Mouse (Mus musculus) MEL-GATA-1-ER (cell line): ENCODE results near the gene Ccdc137.

Source experiments
- DNase-seq: peaks from one replicate; pipeline ENCODE4 v3.0.0-alpha.2; 2012; ENCODE audit warnings: low read depth; ENCODE audit errors: extremely low read depth

The Ccdc137 gene

DNA sequence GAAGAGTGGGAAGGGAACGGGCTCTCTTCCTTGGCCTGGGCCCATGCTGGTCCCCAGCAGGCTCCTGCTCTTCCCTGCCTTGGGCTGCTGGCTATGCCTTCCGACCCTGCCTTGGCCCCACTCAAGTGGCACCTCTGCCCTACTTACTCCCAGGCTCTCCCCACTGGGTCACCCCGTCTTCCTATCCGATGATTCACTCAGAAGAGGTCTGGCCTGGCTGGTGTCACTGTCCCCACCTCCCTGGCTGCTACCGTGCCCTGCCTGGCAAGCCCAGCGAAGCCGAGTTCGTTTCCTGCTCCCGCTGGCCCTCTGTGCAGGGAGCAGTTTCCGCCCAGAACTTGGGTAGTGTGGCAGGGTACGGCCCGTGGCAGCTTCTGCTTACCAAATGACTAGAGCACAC is 40.3 kb downstream of the Ccdc137 start:
- DNase-seq, result no peak

GRCm38 (mm10) chr11:120498891-120499290 is 41.0 kb downstream of the Ccdc137 start:
- DNase-seq, result no peak

DNA sequence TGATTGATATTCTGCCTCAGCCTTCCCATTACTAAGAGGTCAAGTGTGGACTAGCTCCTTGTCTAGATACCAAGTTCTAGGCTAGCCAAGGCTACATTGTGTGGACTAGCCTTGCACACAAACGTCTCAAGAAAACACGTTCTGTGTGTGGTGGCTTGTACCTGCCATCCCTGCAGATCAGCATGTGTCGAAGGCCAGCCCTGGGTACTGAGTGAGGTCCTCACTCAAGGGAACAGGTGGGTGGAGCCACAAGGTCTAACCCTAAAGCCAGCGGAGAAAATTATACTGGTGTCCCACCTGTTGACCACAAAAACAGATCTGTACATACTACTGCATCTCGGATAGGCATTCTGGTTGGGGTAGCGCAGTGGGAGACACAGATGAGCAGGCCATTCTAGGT is 42.0 kb downstream of the Ccdc137 start:
- DNase-seq, result no peak

GRCm38 (mm10) chr11:120500357-120500756 is 42.4 kb downstream of the Ccdc137 start:
- no peak for DNase-seq

DNA sequence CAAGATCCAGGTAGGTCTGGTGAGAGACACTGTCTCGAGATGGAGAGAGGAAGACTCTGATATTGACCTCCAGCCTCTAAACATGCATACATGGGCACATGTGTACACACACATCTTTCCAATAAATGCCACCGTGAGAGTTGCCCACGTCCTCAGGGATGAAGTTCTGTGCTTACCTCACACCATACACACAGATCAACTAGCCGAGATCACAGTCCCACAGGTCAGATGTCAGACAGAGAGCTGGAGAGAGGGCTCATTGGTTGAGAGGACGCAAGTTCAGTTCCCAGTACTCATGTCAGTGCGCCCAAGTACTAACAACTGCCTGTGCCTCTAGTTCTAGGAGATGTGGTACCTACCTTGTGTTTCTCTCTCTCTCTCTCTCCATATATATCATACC is 43.1 kb downstream of the Ccdc137 start:
- no peak for DNase-seq

- DNase-seq, result no peak
Observed at GRCm38 (mm10) chr11:120501701-120502100, 43.8 kb downstream of the Ccdc137 start.

GRCm38 (mm10) chr11:120505661-120506060 is 47.7 kb downstream of the Ccdc137 start:
- DNase-seq, result no peak

DNA sequence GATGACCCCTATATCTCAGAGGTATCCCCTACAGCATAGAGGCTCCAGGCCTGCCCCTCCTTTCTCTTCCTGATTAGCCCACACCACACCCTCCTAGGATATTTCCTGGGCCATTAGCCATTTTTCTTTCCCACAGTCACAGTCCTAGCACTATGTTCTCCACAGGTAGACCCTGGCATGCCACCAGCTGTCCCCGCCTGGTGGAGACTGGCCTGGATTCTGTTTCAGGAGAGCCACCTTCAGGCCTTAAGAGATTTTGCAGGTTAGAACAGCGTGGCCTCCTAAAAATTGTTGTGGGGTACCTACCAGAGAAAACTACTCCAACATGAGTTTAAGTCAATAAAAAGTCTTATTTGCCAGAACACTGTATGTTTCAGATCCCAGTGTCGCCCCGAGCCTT is 49.0 kb downstream of the Ccdc137 start:
- no peak for DNase-seq

- no peak for DNase-seq
Observed at GRCm38 (mm10) chr11:120507611-120508289, 49.8 kb downstream of the Ccdc137 start.

DNA sequence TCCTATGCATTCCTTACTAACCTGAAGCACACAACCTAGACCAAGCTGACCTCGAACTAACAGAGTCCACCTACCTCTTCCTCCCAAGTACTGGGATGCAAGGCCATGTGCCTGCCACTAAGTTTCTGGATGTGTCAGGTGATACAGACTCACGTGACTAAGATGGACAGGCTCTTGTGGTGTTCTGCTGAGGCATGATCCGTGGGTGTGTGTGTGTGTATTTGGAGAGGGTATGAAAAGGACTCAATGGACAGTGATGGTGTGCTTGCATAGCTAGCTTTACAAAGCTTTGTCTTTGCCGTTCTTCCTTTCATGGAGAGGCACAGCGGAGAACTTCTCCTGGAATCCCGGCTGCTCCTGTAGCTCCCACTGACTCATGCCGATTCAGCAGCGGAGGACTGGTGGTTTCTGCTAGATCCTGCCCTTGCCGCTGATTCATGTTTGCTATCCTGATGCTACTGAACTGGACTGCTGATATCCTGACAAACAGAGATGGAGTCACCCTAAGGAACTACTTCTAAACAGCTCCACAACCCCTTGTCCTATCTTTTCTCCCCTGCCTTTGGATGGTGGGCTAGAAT is 50.5 kb downstream of the Ccdc137 start:
- no peak for DNase-seq

DNA sequence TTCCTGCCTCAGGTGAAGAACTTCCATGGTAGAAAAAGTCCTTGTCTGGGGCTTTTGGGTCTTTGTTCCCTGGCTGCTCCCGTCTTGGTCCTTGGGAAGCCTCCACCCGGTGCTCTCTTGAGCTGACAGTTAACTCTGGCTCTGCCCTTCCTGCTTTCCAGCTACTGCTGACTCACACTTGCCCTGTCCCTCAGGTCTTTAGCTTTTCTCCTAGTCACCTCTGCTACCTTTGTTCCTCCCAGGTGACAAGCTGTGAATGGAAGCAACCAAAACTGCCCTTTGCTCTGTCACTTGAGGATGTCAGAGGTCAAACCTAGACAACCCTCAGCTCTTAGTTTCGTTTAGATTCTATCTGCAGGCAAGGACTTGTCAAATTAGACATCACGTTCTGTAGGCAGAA is 52.0 kb downstream of the Ccdc137 start:
- DNase-seq, result no peak

DNA sequence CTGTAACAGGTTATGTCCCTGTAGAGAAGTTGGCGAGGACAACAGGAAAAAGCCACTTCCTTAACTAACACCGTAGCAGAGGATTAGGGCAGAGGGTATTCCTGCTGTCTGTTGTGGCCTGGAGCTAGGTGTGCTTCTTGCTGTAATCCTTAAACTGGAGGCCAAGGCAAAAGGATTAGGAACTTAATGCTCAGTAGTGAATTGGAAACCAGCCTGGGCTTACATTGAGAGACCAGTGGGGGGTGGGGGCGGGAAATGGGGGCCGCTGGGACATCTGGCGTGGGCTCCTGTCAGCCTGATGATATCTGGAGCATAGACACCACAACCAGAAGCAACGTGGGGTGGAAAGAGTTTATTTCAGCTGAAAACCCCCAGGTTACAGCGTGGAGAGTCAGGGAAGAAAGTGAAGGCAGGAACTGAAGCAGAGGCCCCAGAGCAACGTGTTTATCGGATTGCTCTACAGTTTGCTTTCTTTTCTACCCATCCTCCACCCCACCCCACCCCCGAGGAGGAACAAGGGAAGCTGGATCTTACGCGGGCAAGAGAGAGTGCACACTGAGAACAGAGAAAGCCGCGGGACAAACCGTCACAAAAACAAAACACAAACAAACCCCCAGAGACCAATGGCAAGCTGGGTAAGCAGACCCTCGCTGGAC is 52.6 kb downstream of the Ccdc137 start:
- DNase-seq, result peak; percentile 76

DNA sequence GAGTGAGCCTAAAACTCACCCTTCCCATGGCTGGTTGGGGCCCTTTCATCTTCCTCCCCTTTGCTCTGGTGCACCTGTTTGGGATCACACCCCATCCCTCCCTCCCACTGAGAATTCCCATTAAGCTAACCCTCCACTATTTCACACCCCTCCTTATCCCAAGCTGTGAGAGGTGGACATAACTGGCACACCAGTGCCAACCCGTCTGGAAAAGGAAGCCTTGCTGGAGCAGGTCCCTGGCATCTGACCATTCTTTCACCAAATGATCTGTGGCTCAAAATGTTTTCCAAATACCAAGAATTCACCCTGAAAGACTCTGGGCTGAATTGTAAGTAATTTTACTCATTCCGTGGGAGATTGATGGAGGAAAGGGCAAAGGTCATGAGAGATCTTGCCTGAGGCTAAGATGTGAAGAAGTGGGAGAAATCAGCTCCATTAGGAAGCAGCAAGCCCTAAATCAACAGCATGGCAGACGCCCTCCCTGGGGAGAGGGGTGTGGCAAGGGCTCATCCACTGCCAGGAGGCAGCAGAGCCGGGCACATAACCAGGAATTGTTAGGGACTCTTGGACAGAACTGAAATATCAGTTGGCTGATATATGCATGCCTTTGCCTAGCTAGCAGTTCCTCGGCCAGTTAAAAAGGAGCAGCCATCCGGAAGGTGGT is 55.0 kb downstream of the Ccdc137 start:
- no peak for DNase-seq
